Mouse (Mus musculus) bone marrow, adult 2 months (tissue): Measurements from ENCODE around the gene Tmem51. TPM values are rescaled to one million over a fixed set of nuclear protein-coding genes. Genes with fewer than 3 reads are reported as not detected.

Experiments used
- H3K27ac ChIP-seq: fragments of 200-500 bp; 2 replicates; pipeline ENCODE4 v1.5.1; 2012; ENCODE audit warnings: low read depth, mild to moderate bottlenecking, control low read depth, inconsistent platforms, low read length; ENCODE audit not compliant: control insufficient read depth, poor library complexity, insufficient read depth
- H3K4me1 ChIP-seq: fragments of 200-500 bp; 2 replicates; pipeline ENCODE4 v1.6.1; 2011; ENCODE audit warnings: low read length; ENCODE audit not compliant: control insufficient read depth, insufficient read depth
- H3K4me3 ChIP-seq: fragments of 200-500 bp; replicated peaks from 2 replicates; pipeline ENCODE3; 2011; ENCODE audit warnings: mild to moderate bottlenecking, low read depth, low read length, control low read depth; ENCODE audit not compliant: control insufficient read depth
- CTCF ChIP-seq: fragments of 200-500 bp; IDR thresholded peaks from 2 replicates; pipeline ENCODE4 v1.5.1; 2011; ENCODE audit warnings: low read length, control low read depth; ENCODE audit not compliant: control insufficient read depth, insufficient read depth
- POLR2A ChIP-seq: fragments of 200-500 bp; IDR thresholded peaks from 2 replicates; pipeline ENCODE4 v1.6.1; 2011; ENCODE audit warnings: low read depth, mild to moderate bottlenecking, control low read depth, low read length, borderline replicate concordance; ENCODE audit not compliant: control insufficient read depth
- WGBS: fragments of 180-500 bp; shearing (Covaris S2); methylation state at CpG from one replicate; pipeline ENCODE4 v1.1.7; 2018; 5-methylcytosine and 5-hydroxymethylcytosine counted together
- polyA plus RNA-seq: library from polyadenylated mRNA; stranded (reverse); fragments of >200 nt; gene quantifications from 2 replicates; pipeline ENCODE4 v1.2.4, GENCODE M21; 2011; ENCODE audit warnings: low replicate concordance; ENCODE audit not compliant: missing spikeins, insufficient read depth, insufficient read length

The Tmem51 gene
- polyA plus RNA-seq, 1 experiment: 5.9 TPM

DNA sequence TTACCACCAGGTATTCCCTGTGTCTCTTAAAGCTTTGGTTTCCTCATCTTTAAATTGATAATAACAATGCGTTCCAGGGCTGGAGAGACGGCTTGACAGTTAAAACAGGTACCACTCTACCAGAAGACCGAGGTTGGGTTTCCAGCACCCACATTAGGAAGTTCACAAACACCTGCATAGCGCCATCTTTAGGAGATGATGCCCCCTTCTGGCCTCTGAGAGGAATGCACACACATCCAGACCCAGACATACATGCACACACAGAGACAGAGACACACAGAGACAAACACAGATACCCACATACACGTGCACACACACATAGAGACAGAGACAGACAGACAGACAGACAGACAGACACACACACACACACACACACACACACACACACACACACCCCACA is 34.1 kb downstream of the Tmem51 start:
- WGBS: 88% methylated on average over 5 of the region's 5 CpGs
- H3K4me1 ChIP-seq: no peaks in the 10 kb centered on the region
- no peak overlapping the region for H3K4me3 ChIP-seq
- no peak overlapping the region for H3K27ac ChIP-seq
- no peak for TF ChIP-seq CTCF
- TF ChIP-seq POLR2A: no peak

DNA sequence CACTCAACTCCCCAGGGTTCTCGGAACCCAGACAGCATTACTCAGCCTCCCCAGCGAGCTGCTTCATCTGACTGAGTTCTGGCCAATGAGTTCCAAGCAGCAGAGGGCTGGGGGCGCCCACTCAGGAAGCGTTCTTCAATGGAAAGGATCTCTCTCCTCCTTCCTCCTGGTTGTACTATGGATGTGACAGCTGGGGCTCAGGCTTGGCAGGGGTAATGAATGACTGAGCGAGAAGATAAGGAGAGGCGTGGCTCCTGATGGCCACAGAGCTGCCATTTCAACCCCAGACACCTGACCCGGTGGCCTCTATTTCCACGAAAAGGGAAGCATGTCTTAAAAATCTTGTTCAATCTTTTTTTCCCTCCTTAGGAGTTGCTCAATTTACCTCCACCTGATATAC is 35.7 kb downstream of the Tmem51 start:
- TF ChIP-seq CTCF: no peak
- no peak for TF ChIP-seq POLR2A
- Histone ChIP-seq H3K4me3 (no peak overlapping the region), H3K27ac (no peak overlapping the region), H3K4me1 (no peaks in the 10 kb centered on the region)
- WGBS: 41% methylated on average over 8 of the region's 8 CpGs

GRCm38 (mm10) chr4:142047005-142047404 is 37.1 kb downstream of the Tmem51 start:
- Histone ChIP-seq H3K4me1 (no peaks in the 10 kb centered on the region), H3K27ac (no peak overlapping the region), H3K4me3 (no peak overlapping the region)
- TF ChIP-seq CTCF: no peak
- TF ChIP-seq POLR2A: no peak
- 57% methylated on average over 5 of the region's 5 CpGs for WGBS

GRCm38 (mm10) chr4:142046496-142046895 is 37.6 kb downstream of the Tmem51 start:
- H3K4me3 ChIP-seq: no peak overlapping the region
- WGBS: 36% methylated on average over 7 of the region's 7 CpGs
- no peaks in the 10 kb centered on the region for H3K4me1 ChIP-seq
- TF ChIP-seq POLR2A (no peak), CTCF (no peak)
- no peak overlapping the region for H3K27ac ChIP-seq

DNA sequence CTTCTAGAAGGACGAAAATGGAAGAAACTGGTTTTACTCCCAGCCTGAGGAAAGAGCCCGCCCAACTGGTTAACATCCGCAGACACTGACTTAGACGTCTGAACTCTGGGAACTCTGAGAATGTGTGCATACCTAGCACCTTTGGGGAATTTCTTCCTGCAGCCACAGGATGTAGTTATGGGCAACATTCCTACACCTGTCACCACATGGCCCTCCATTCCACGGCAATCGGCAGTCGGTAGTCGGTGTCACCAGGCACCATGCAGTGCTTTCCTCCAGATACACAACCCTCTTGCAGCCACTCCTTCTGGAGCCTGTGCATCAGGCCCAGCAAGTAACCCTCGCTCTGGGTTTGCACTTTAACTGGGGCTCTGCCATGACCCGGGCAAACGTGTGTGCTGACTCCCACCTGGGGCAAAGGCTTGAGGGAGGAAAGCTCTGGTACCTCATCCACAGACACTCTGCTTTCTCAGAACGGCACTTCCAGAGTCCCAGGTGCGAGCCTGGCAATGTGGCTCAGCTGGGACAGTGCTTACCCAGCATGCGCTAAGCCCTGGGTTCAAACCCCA is 38.4 kb downstream of the Tmem51 start:
- 86% methylated on average over 14 of the region's 14 CpGs for WGBS
- Histone ChIP-seq H3K27ac (no peak overlapping the region), H3K4me1 (no peaks in the 10 kb centered on the region)

DNA sequence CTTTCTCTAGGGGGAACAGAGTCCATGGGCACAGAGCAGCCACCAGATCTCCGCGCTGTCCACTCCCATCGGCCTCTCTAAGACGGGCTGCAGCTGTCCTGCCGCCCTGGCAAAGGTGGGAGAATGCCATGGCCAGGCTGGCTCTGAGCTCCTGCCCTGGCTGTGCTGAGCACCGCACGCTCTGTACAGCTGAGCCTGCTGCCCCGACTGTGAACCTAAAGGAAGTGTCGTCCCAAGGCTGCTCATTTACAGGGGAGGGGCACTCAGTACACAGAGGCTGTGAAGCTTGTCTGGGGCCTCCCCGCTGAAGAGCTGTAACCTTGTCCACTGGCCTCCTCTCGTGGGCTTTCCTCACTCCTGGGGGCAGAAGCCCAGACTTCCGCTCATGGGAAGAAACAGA is 39.7 kb downstream of the Tmem51 start:
- H3K4me3 ChIP-seq: no peak overlapping the region
- H3K4me1 ChIP-seq: no peaks in the 10 kb centered on the region
- no peak overlapping the region for H3K27ac ChIP-seq
- WGBS: 81% methylated on average over 12 of the region's 12 CpGs
- no peak for TF ChIP-seq CTCF
- no peak for TF ChIP-seq POLR2A

More for the DNA sequence above, 38.4 kb downstream of the Tmem51 start:
- TF ChIP-seq CTCF (no peak), POLR2A (no peak)
- no peak overlapping the region for H3K4me3 ChIP-seq

- Histone ChIP-seq H3K4me1 (no peaks in the 10 kb centered on the region), H3K27ac (no peak overlapping the region), H3K4me3 (no peak overlapping the region)
- TF ChIP-seq POLR2A (no peak), CTCF (no peak)
- 68% methylated on average over 9 of the region's 9 CpGs for WGBS
Observed at GRCm38 (mm10) chr4:142039662-142040353, 44.3 kb downstream of the Tmem51 start.

- H3K4me3 ChIP-seq: no peak overlapping the region
- no peaks in the 10 kb centered on the region for H3K4me1 ChIP-seq
- 68% methylated on average over 4 of the region's 4 CpGs for WGBS
- no peak for TF ChIP-seq CTCF
- TF ChIP-seq POLR2A: no peak
- no peak overlapping the region for H3K27ac ChIP-seq
Observed at GRCm38 (mm10) chr4:142037897-142038296, 46.2 kb downstream of the Tmem51 start.
